Mouse (Mus musculus) hindbrain, embryonic 11.5 days (tissue): ENCODE data around the gene Vps35l. TPM values are rescaled to one million over a fixed set of nuclear protein-coding genes. Genes with fewer than 3 reads are reported as not detected.

ENCODE experiments used
- ATAC-seq: fragments of 200-750 bp; cut with Nextera tagmentation; 2 replicates; pipeline ENCODE4 v1.8.0; 2017; ENCODE audit warnings: mild to moderate bottlenecking, moderate TSS enrichment, moderate library complexity; ENCODE audit not compliant: low FRiP score
- DNase-seq: peaks from one replicate; pipeline ENCODE4 v3.0.0-alpha.2; 2015; ENCODE audit warnings: low spot score
- H3K27ac ChIP-seq: fragments of 300-500 bp; sonication (generic); 2 replicates; pipeline ENCODE4 v1.5.1; 2014; ENCODE audit warnings: mild to moderate bottlenecking, low read depth, low read length
- H3K27me3 ChIP-seq: fragments of 300-500 bp; sonication (generic); 2 replicates; pipeline ENCODE4 v1.6.1; 2014; ENCODE audit warnings: mild to moderate bottlenecking, low read length, moderate library complexity, mixed read lengths; ENCODE audit not compliant: control insufficient read depth, insufficient read depth
- H3K36me3 ChIP-seq: fragments of 300-500 bp; sonication (generic); 2 replicates; pipeline ENCODE4 v1.6.1; 2014; ENCODE audit warnings: mild to moderate bottlenecking, low read length, moderate library complexity, mixed read lengths; ENCODE audit not compliant: control insufficient read depth, insufficient read depth
- H3K4me1 ChIP-seq: fragments of 300-500 bp; sonication (generic); replicated peaks from 2 replicates; pipeline ENCODE4 v1.6.1; 2014; ENCODE audit warnings: low read length, mixed read lengths; ENCODE audit not compliant: control insufficient read depth, insufficient read depth
- H3K4me2 ChIP-seq: fragments of 300-500 bp; sonication (generic); replicated peaks from 2 replicates; pipeline ENCODE4 v1.6.1; 2014; ENCODE audit warnings: mild to moderate bottlenecking, low read depth, low read length
- H3K4me3 ChIP-seq: fragments of 300-500 bp; sonication (generic); 2 replicates; pipeline ENCODE4 v1.5.1; 2014; ENCODE audit warnings: low read depth, low read length
- H3K9ac ChIP-seq: fragments of 300-500 bp; sonication (generic); 2 replicates; pipeline ENCODE4 v1.6.1; 2014; ENCODE audit warnings: low read depth, low read length
- H3K9me3 ChIP-seq: fragments of 300-500 bp; sonication (generic); 2 replicates; pipeline ENCODE4 v1.6.1; 2016; ENCODE audit warnings: low read length; ENCODE audit not compliant: control insufficient read depth
- WGBS: fragments of 180-500 bp; shearing (Covaris S2); extraction: QIAGEN DNeasy Blood & Tissue Kit; methylation state at CpG from one replicate; pipeline ENCODE4 v1.1.7; 2014; 5-methylcytosine and 5-hydroxymethylcytosine counted together
- polyA plus RNA-seq: library from polyadenylated mRNA; unstranded; fragments of >200 nt; fragmentation: Nextera tagmentation; extraction: Ambion mirVana; gene quantifications from 2 replicates; pipeline ENCODE4 v1.2.1, GENCODE M21; 2014

Vps35l gene
- polyA plus RNA-seq, 1 experiment from 2014 or later = 74.4 TPM

DNA sequence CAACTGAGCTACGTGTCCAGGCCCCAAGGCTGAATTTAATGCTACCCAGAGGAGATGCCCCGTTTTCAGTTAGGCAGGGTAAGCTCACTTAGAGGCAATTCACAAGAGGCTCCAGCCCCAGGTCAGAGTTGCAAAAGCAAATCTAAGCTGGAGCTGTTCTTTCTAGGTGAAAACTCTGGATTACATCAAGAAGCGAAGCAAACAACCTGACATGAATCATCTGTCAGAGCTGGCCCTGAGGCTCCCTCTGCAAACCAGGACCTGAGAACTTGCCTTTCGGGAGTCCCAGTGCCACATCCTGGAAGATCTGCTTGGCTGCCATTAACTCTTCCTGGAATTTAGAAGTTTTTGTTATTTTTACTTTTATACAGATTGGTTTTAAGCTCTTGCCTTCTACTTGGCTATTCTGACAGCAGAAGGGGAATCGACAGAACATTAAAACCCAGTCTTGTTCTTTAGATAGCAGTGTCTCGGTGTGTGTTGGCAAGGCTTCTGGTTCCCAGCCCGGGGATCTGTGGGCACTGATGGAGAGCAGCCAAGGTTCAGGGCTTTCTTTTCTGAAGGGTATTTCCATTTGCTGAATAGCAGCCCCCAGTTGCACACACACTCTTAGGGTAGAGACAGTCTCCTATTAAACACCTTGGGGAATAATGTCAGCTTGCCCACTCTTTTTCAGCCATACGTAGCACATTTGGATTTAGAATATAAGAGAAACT lies 101.2 kb downstream of the Vps35l start:
- Histone ChIP-seq H3K27ac (no peak overlapping the region), H3K9me3 (no peaks in the 10 kb centered on the region), H3K36me3 (peaks cover 11% of the 10 kb centered on the region; the same call in 1 of the 2 replicates), H3K27me3 (no peaks in the 10 kb centered on the region), H3K4me3 (no peak overlapping the region), H3K4me1 (no peaks in the 10 kb centered on the region), H3K4me2 (no peak overlapping the region), H3K9ac (no peak overlapping the region)
- 91% methylated on average over 8 of the region's 8 CpGs for WGBS
- no peak for DNase-seq
- no peak for ATAC-seq

GRCm38 (mm10) chr7:118841796-118842195 lies 101.8 kb downstream of the Vps35l start:
- H3K4me1 ChIP-seq = no peaks in the 10 kb centered on the region
- no peak overlapping the region for H3K9ac ChIP-seq
- H3K36me3 ChIP-seq = peaks cover 11% of the 10 kb centered on the region; the same call in 1 of the 2 replicates
- ATAC-seq (no peak), DNase-seq (no peak)
- H3K27ac ChIP-seq = no peak overlapping the region
- no peak overlapping the region for H3K4me2 ChIP-seq
- 70% methylated on average over 1 of the region's 1 CpGs for WGBS
- no peaks in the 10 kb centered on the region for H3K27me3 ChIP-seq
- no peak overlapping the region for H3K4me3 ChIP-seq
- H3K9me3 ChIP-seq = no peaks in the 10 kb centered on the region

DNA sequence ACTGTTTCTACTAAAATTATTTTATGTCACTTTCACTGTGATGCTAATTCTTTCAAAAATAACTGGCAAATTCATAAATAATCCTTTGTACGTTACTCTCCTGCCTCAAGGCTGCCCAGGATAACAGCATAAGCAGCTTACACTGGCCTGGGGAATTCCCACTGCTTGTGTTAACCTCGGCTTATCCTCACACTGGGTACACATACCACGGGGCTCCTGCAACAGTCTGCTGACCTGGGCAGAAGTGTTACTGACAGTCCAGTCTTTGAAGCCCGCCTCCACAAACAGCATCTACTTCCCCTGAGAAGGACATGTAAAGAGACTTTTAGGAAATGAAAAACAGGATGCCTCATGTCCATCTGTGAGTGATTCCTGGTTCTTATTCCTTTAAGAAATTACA lies 102.9 kb downstream of the Vps35l start:
- ATAC-seq (no peak), DNase-seq (no peak)
- Histone ChIP-seq H3K9me3 (no peaks in the 10 kb centered on the region), H3K4me1 (no peaks in the 10 kb centered on the region), H3K9ac (no peak overlapping the region), H3K27ac (no peak overlapping the region), H3K27me3 (no peaks in the 10 kb centered on the region), H3K36me3 (peaks cover 8% of the 10 kb centered on the region; the same call in 1 of the 2 replicates), H3K4me2 (no peak overlapping the region), H3K4me3 (no peak overlapping the region)
- 79% methylated on average over 4 of the region's 4 CpGs for WGBS

GRCm38 (mm10) chr7:118845141-118845540 lies 105.1 kb downstream of the Vps35l start:
- Histone ChIP-seq H3K4me2 (no peak overlapping the region), H3K9ac (no peak overlapping the region), H3K4me3 (no peak overlapping the region), H3K27me3 (no peaks in the 10 kb centered on the region), H3K4me1 (no peaks in the 10 kb centered on the region), H3K36me3 (peaks cover 4% of the 10 kb centered on the region; the same call in 1 of the 2 replicates), H3K9me3 (no peaks in the 10 kb centered on the region), H3K27ac (no peak overlapping the region)
- DNase-seq (no peak), ATAC-seq (no peak)
- WGBS = 94% methylated on average over 5 of the region's 5 CpGs

DNA sequence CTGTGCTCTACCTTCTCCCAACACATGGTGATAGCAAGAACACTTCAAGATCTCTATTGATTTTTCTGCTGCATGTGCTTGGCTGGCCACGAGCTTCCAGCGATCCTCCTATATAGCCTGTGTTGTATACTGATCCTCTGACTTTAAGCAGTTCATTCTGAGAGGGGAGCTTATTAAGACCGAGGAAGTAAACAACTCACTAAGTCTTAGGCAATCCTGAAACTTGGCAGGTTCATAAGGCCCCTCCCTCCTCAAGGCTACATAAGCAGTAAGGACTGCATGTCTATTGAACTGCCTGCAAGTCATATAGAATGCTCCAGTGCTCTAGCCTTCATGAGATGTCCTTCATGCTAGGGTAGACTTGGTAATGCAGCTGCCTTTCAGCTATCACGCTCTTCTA lies 106.3 kb downstream of the Vps35l start:
- Histone ChIP-seq H3K27ac (no peak overlapping the region), H3K4me3 (no peak overlapping the region), H3K36me3 (peaks cover 4% of the 10 kb centered on the region; the same call in 1 of the 2 replicates), H3K4me2 (no peak overlapping the region), H3K4me1 (no peaks in the 10 kb centered on the region), H3K27me3 (no peaks in the 10 kb centered on the region), H3K9me3 (no peaks in the 10 kb centered on the region), H3K9ac (no peak overlapping the region)
- WGBS = 94% methylated on average over 4 of the region's 4 CpGs
- no peak for DNase-seq
- no peak for ATAC-seq

GRCm38 (mm10) chr7:118848796-118849195 lies 108.8 kb downstream of the Vps35l start:
- Histone ChIP-seq H3K36me3 (peaks cover 13% of the 10 kb centered on the region; the same call in 1 of the 2 replicates), H3K27ac (no peak overlapping the region)

DNA sequence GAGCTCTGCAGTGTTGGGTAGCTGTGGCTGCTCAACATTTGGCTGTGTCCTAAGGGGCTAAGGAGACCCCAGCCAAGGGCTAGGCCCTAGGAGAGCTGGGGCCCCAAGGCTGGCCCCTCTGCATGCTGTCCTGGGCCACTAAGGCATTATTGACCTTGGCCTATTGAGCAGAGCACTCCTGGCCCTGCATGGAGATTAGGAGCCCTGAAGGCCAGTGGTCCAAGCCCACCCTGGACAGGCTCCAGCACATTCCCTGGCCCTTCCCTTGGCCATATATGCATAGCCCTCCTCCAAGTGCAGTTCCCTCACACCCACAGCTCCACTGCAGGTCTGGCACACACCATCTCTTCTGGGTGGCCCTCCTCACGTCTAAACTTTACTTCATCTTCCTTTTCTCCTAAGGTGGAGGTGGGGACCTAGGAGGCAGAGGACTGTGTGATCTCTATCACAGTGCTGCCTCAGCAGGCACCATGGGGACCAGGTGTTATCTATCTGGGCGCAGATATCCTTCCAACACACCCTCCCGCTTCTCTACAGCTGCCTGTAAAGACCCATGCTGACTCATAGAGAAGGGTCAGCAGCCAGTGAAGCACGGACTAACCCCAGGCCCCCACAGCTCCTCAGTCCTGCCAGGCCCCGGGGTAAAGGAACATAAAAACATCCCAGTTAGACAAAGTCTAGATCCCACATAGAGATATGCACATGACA lies 109.7 kb downstream of the Vps35l start:
- WGBS = 87% methylated on average over 5 of the region's 5 CpGs
- Histone ChIP-seq H3K9ac (no peak overlapping the region), H3K9me3 (no peaks in the 10 kb centered on the region), H3K27me3 (no peaks in the 10 kb centered on the region), H3K27ac (no peak overlapping the region), H3K4me2 (no peak overlapping the region), H3K4me1 (no peaks in the 10 kb centered on the region), H3K36me3 (peaks cover 13% of the 10 kb centered on the region; the same call in 1 of the 2 replicates), H3K4me3 (no peak overlapping the region)
- ATAC-seq (no peak), DNase-seq (no peak)

More at GRCm38 (mm10) chr7:118848796-118849195, 108.8 kb downstream of the Vps35l start:
- no peak overlapping the region for H3K4me3 ChIP-seq
- H3K9me3 ChIP-seq = no peaks in the 10 kb centered on the region
- H3K4me2 ChIP-seq = no peak overlapping the region
- no peaks in the 10 kb centered on the region for H3K27me3 ChIP-seq
- no peak overlapping the region for H3K9ac ChIP-seq
- no peaks in the 10 kb centered on the region for H3K4me1 ChIP-seq
- WGBS = 87% methylated on average over 10 of the region's 10 CpGs
- DNase-seq (no peak), ATAC-seq (no peak)

- WGBS = 83% methylated on average over 9 of the region's 9 CpGs
- H3K4me1 ChIP-seq = no peaks in the 10 kb centered on the region
- no peaks in the 10 kb centered on the region for H3K9me3 ChIP-seq
- no peak overlapping the region for H3K27ac ChIP-seq
- ATAC-seq = no peak
- H3K4me3 ChIP-seq = no peak overlapping the region
- no peaks in the 10 kb centered on the region for H3K27me3 ChIP-seq
- no peak for DNase-seq
- peaks cover 13% of the 10 kb centered on the region; the same call in 1 of the 2 replicates for H3K36me3 ChIP-seq
- no peak overlapping the region for H3K4me2 ChIP-seq
- H3K9ac ChIP-seq = no peak overlapping the region
These were observed 110.8 kb downstream of the Vps35l start for GRCm38 (mm10) chr7:118850676-118851290.
